Mouse (Mus musculus) liver, embryonic 13.5 days (tissue): ENCODE data around the gene Prkar2b. TPM values are rescaled to one million over a fixed set of nuclear protein-coding genes. Genes with fewer than 3 reads are reported as not detected.

ENCODE experiments used
- ATAC-seq: fragments of 200-750 bp; cut with Nextera tagmentation; 2 replicates; pipeline ENCODE4 v1.8.0; 2017; ENCODE audit warnings: low read depth, mild to moderate bottlenecking, moderate number of reproducible peaks, moderate library complexity
- DNase-seq: peaks from one replicate; pipeline ENCODE4 v3.0.0; 2022
- H3K27ac ChIP-seq: fragments of 300-500 bp; sonication (generic); 2 replicates; pipeline ENCODE4 v1.5.1; 2015; ENCODE audit warnings: moderate library complexity, mild to moderate bottlenecking, inconsistent platforms
- H3K27me3 ChIP-seq: fragments of 300-500 bp; sonication (generic); 2 replicates; pipeline ENCODE4 v1.6.1; 2015; ENCODE audit warnings: mild to moderate bottlenecking, inconsistent platforms
- H3K36me3 ChIP-seq: fragments of 300-500 bp; sonication (generic); 2 replicates; pipeline ENCODE4 v1.6.1; 2015; ENCODE audit warnings: mild to moderate bottlenecking, inconsistent platforms
- H3K4me1 ChIP-seq: fragments of 300-500 bp; sonication (generic); replicated peaks from 2 replicates; pipeline ENCODE4 v1.6.1; 2015; ENCODE audit warnings: inconsistent platforms
- H3K4me2 ChIP-seq: fragments of 300-500 bp; sonication (generic); 2 replicates; pipeline ENCODE4 v1.6.1; 2015; ENCODE audit warnings: inconsistent platforms, mild to moderate bottlenecking, moderate library complexity
- H3K4me3 ChIP-seq: fragments of 300-500 bp; sonication (generic); replicated peaks from 2 replicates; pipeline ENCODE4 v1.5.1; 2015; ENCODE audit warnings: mild to moderate bottlenecking, inconsistent platforms
- H3K9ac ChIP-seq: fragments of 300-500 bp; sonication (generic); 2 replicates; pipeline ENCODE4 v1.6.1; 2015; ENCODE audit warnings: mild to moderate bottlenecking, inconsistent platforms
- H3K9me3 ChIP-seq: fragments of 300-500 bp; sonication (generic); replicated peaks from 2 replicates; pipeline ENCODE4 v1.6.1; 2016; ENCODE audit warnings: inconsistent platforms
- WGBS: fragments of 180-500 bp; shearing (Covaris S2); methylation state at CpG from one replicate; pipeline ENCODE4 v1.1.7; 2015; ENCODE audit not compliant: insufficient replicate concordance; 5-methylcytosine and 5-hydroxymethylcytosine counted together
- polyA plus RNA-seq: library from polyadenylated mRNA; unstranded; fragments of >200 nt; fragmentation: Nextera tagmentation; extraction: Ambion mirVana; gene quantifications from 2 replicates; pipeline ENCODE4 v1.2.1, GENCODE M21; 2015

Prkar2b gene
- polyA plus RNA-seq, 1 experiment from 2014 or later = 79.3 TPM

- Histone ChIP-seq H3K4me1 (peaks cover 17% of the 10 kb centered on the region), H3K4me3 (no peak overlapping the region), H3K27ac (no peak overlapping the region; the same call in 1 of the 2 replicates), H3K9ac (no peak overlapping the region), H3K36me3 (no peaks in the 10 kb centered on the region), H3K9me3 (no peaks in the 10 kb centered on the region), H3K4me2 (no peak overlapping the region), H3K27me3 (no peaks in the 10 kb centered on the region)
- ATAC-seq = no peak
- 81% methylated on average over 5 of the region's 5 CpGs for WGBS
- DNase-seq = no peak
Measured at GRCm38 (mm10) chr12:31916691-31917090, 144.4 kb downstream of the Prkar2b start.

GRCm38 (mm10) chr12:31913614-31914013 lies 147.5 kb downstream of the Prkar2b start:
- H3K4me1 ChIP-seq = peaks cover 11% of the 10 kb centered on the region
- no peak overlapping the region for H3K4me3 ChIP-seq
- no peaks in the 10 kb centered on the region for H3K27me3 ChIP-seq
- no peak overlapping the region for H3K4me2 ChIP-seq
- no peak for ATAC-seq
- no peaks in the 10 kb centered on the region for H3K9me3 ChIP-seq
- 62% methylated on average over 4 of the region's 4 CpGs for WGBS
- no peak overlapping the region for H3K27ac ChIP-seq
- H3K9ac ChIP-seq = no peak overlapping the region
- DNase-seq = no peak
- no peaks in the 10 kb centered on the region for H3K36me3 ChIP-seq

- H3K4me2 ChIP-seq = no peak overlapping the region
- H3K27ac ChIP-seq = no peak overlapping the region
- H3K4me1 ChIP-seq = peaks cover 11% of the 10 kb centered on the region
- H3K9ac ChIP-seq = no peak overlapping the region
- no peaks in the 10 kb centered on the region for H3K36me3 ChIP-seq
- WGBS = 76% methylated on average over 6 of the region's 6 CpGs
- H3K9me3 ChIP-seq = no peaks in the 10 kb centered on the region
- H3K27me3 ChIP-seq = no peaks in the 10 kb centered on the region
- no peak for DNase-seq
- no peak overlapping the region for H3K4me3 ChIP-seq
- no peak for ATAC-seq
Measured at GRCm38 (mm10) chr12:31912966-31913551, 148.0 kb downstream of the Prkar2b start.

Other genes starting within 250 kb of the Prkar2b start
- 33.3 and 38.7 TPM in 2 replicates for gene Hbp1, start 110.8 kb downstream of the Prkar2b start, polyA plus RNA-seq
- 3.2 and 3.7 TPM in 2 replicates for gene Pik3cg, start 147.4 kb upstream of the Prkar2b start, polyA plus RNA-seq